ENCODE assay signal across 12 mouse cellular contexts in the genomic region with DNA sequence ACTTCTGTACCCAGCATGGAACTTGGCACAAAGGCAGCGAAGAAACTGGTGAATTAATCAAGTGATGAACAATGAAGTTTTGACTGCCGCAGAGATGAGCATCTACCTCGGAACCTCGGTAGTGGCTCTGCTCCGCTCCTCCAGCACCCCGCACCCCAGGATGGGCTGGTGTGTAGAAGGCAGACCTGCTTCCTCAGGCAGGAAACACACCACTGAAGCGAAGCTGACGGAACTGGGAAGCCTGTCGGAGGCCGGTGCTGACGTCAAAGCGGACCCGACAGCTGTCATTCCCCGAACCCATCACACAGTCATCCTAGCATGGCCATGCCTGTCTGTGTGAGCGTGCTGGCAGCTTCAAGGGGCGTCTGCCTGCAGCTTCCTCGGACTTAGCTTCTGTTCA.
DNase-seq lines count a peak whose midpoint lies in the region; ATAC-seq and TF ChIP-seq lines count a peak whose summit lies in the region.
"Had no signal": no experiment of that assay in that cellular context is flagged by ENCODE, and none has a peak within 500 bp of the region (broad histone marks: within the 10 kb centered on the region; RNA-seq: fewer than 3 reads in every experiment).

No protein-coding gene starts in this region.

- 74% methylated on average over 17 of the region's 17 CpGs for WGBS in forebrain, embryonic 13.5 days
- WGBS in forebrain, embryonic 14.5 days: 81% methylated on average over 17 of the region's 17 CpGs
- 69% methylated on average over 17 of the region's 17 CpGs for WGBS in embryonic facial prominence, embryonic 13.5 days
- 94% methylated on average over 17 of the region's 17 CpGs for WGBS in thymus, adult 2 months

- no peak for DNase-seq in forebrain, embryonic 14.5 days (ENCODE audit: low spot score)
- DNase-seq in kidney, postnatal 10 days: peak; percentile 55
- no peak for DNase-seq in kidney, adult 8-10 months
- DNase-seq in thymus, adult 2 months: no peak
- DNase-seq: gastrocnemius, adult 2 months; thymus, postnatal 4 days had no signal

- peaks cover 27% of the 10 kb centered on the region for H3K4me1 ChIP-seq in forebrain, embryonic 13.5 days
- H3K4me1 ChIP-seq in forebrain, embryonic 14.5 days (ENCODE audit: control insufficient read depth, insufficient read depth, low read length): peaks cover 2% of the 10 kb centered on the region; the same call in 1 of the 2 replicates
- H3K4me1 ChIP-seq in embryonic facial prominence, embryonic 13.5 days: peaks cover 71% of the 10 kb centered on the region
- peaks cover 21% of the 10 kb centered on the region for H3K4me1 ChIP-seq in thymus, adult 2 months (replicated peaks; ENCODE audit: control insufficient read depth, insufficient read depth, low read length)

- peaks cover 43% of the 10 kb centered on the region for H3K79me2 ChIP-seq in myocyte (ENCODE audit: control insufficient read depth, insufficient read depth)

- no peak for TF ChIP-seq POLR2A in myocyte (IDR thresholded peaks at IDR 0.05; ENCODE audit: insufficient read length, low read depth)
- no peak for TF ChIP-seq POLR2A in thymus, adult 2 months (IDR thresholded peaks at IDR 0.05; ENCODE audit: control insufficient read depth, extremely low read depth, insufficient read depth, low read length, poor library complexity)

- no peak overlapping the region for H3K4me2 ChIP-seq in forebrain, embryonic 13.5 days
- no peak overlapping the region for H3K4me2 ChIP-seq in forebrain, embryonic 14.5 days (ENCODE audit: low read length)
- no peak overlapping the region for H3K4me2 ChIP-seq in embryonic facial prominence, embryonic 13.5 days
- H3K4me2 ChIP-seq in myocyte (ENCODE audit: low read depth): peak overlapping the region; percentile 18
- H3K4me2 ChIP-seq: lung, embryonic 15.5 days; midbrain, embryonic 12.5 days had no signal

- no peak overlapping the region for H3ac ChIP-seq in myocyte (ENCODE audit: control insufficient read depth, insufficient read length)

- 0 out of 2 replicates have a peak overlapping the region, but pooled peaks have one; percentile 21 for H3K9ac ChIP-seq in forebrain, embryonic 13.5 days
- no peak overlapping the region for H3K9ac ChIP-seq in forebrain, embryonic 14.5 days (ENCODE audit: low read length)
- 0 out of 2 replicates have a peak overlapping the region, but pooled peaks have one; percentile 32 for H3K9ac ChIP-seq in embryonic facial prominence, embryonic 13.5 days
- H3K9ac ChIP-seq: lung, embryonic 15.5 days; midbrain, embryonic 12.5 days had no signal

- ATAC-seq in forebrain, embryonic 13.5 days: no peak
- ATAC-seq in forebrain, embryonic 14.5 days: no peak
- no peak for ATAC-seq in embryonic facial prominence, embryonic 13.5 days (ENCODE audit: insufficient number of reproducible peaks, insufficient read depth, low FRiP score, low TSS enrichment, low read depth)
- no peak for ATAC-seq in megakaryocyte, adult 5-6 weeks (ENCODE audit: poor library complexity, severe bottlenecking)

- H3K27ac ChIP-seq in forebrain, embryonic 13.5 days: no peak overlapping the region
- H3K27ac ChIP-seq in forebrain, embryonic 14.5 days (ENCODE audit: low read depth, low read length): no peak overlapping the region
- H3K27ac ChIP-seq in embryonic facial prominence, embryonic 13.5 days: peak overlapping the region; percentile 88
- no peak overlapping the region for H3K27ac ChIP-seq in thymus, adult 2 months (ENCODE audit: control insufficient read depth, insufficient read depth, low read length)
- H3K27ac ChIP-seq: gastrocnemius, adult 2 months; midbrain, embryonic 12.5 days had no signal

- H3K4me3 ChIP-seq in forebrain, embryonic 13.5 days: no peak overlapping the region
- H3K4me3 ChIP-seq in forebrain, embryonic 14.5 days (ENCODE audit: low read depth, low read length): no peak overlapping the region
- no peak overlapping the region for H3K4me3 ChIP-seq in embryonic facial prominence, embryonic 13.5 days
- H3K4me3 ChIP-seq in myocyte: no peak overlapping the region
- H3K4me3 ChIP-seq in thymus, adult 2 months (ENCODE audit: control insufficient read depth, insufficient read depth, low read length): no peak overlapping the region
- H3K4me3 ChIP-seq: gastrocnemius, adult 2 months; lung, embryonic 15.5 days; midbrain, embryonic 12.5 days had no signal

- H3K9me3 ChIP-seq in forebrain, embryonic 13.5 days (replicated peaks): no peaks in the 10 kb centered on the region
- no peaks in the 10 kb centered on the region for H3K9me3 ChIP-seq in forebrain, embryonic 14.5 days (replicated peaks; ENCODE audit: control insufficient read depth, low read length)
- H3K9me3 ChIP-seq in embryonic facial prominence, embryonic 13.5 days: no peaks in the 10 kb centered on the region
- H3K9me3 ChIP-seq: lung, embryonic 15.5 days; midbrain, embryonic 12.5 days had no signal

- no peaks in the 10 kb centered on the region for H3K36me3 ChIP-seq in forebrain, embryonic 13.5 days (ENCODE audit: poor library complexity, severe bottlenecking)
- H3K36me3 ChIP-seq in forebrain, embryonic 14.5 days (ENCODE audit: control insufficient read depth, insufficient read depth, low read length): no peaks in the 10 kb centered on the region
- 0 out of 2 replicates have a peak, but pooled peaks cover 4% of the 10 kb centered on the region for H3K36me3 ChIP-seq in embryonic facial prominence, embryonic 13.5 days
- H3K36me3 ChIP-seq in myocyte (ENCODE audit: control insufficient read depth, insufficient read depth): peaks cover 5% of the 10 kb centered on the region
- H3K36me3 ChIP-seq in thymus, adult 2 months (ENCODE audit: control insufficient read depth, insufficient read depth, low read length): no peaks in the 10 kb centered on the region
- H3K36me3 ChIP-seq: lung, embryonic 15.5 days; midbrain, embryonic 12.5 days had no signal

- TF ChIP-seq CTCF in thymus, adult 2 months (IDR thresholded peaks at IDR 0.05; ENCODE audit: borderline replicate concordance, control insufficient read depth, extremely low read depth, insufficient read depth, low read length, poor library complexity): no peak

- H3K27me3 ChIP-seq in forebrain, embryonic 13.5 days: 0 out of 2 replicates have a peak, but pooled peaks cover 5% of the 10 kb centered on the region
- H3K27me3 ChIP-seq in forebrain, embryonic 14.5 days (replicated peaks; ENCODE audit: control insufficient read depth, insufficient read depth, low read length): no peaks in the 10 kb centered on the region
- no peaks in the 10 kb centered on the region for H3K27me3 ChIP-seq in embryonic facial prominence, embryonic 13.5 days
- no peaks in the 10 kb centered on the region for H3K27me3 ChIP-seq in myocyte (ENCODE audit: control insufficient read depth, insufficient read depth, insufficient read length)
- H3K27me3 ChIP-seq in thymus, adult 2 months (ENCODE audit: control insufficient read depth, insufficient read depth, low read length): no peaks in the 10 kb centered on the region
- H3K27me3 ChIP-seq: lung, embryonic 15.5 days had no signal

TF ChIP-seq in myocyte, 11 proteins besides CTCF, POLR2A, EP300 and RAD21:
- TF ChIP-seq MYOD1 (IDR thresholded peaks at IDR 0.05; ENCODE audit: control insufficient read depth in 1 of 3, insufficient read length in 2 of 3, low read depth in 2 of 3) (no peak), POLR2AphosphoS2 (IDR thresholded peaks at IDR 0.05; ENCODE audit: insufficient read length, low read depth) (peak; percentile 22), CEBPB (IDR thresholded peaks at IDR 0.05; ENCODE audit: insufficient read depth, poor library complexity, severe bottlenecking) (no peak), USF1 (IDR thresholded peaks at IDR 0.05; ENCODE audit: low read depth) (no peak)
